Mouse (Mus musculus): Measurements from ENCODE around the gene Gm21976. TPM values are rescaled to one million over a fixed set of nuclear protein-coding genes. Genes with fewer than 3 reads are reported as not detected.

The Gm21976 gene
- polyA plus RNA-seq, 1 experiment from 2014 or later: not detected

DNA sequence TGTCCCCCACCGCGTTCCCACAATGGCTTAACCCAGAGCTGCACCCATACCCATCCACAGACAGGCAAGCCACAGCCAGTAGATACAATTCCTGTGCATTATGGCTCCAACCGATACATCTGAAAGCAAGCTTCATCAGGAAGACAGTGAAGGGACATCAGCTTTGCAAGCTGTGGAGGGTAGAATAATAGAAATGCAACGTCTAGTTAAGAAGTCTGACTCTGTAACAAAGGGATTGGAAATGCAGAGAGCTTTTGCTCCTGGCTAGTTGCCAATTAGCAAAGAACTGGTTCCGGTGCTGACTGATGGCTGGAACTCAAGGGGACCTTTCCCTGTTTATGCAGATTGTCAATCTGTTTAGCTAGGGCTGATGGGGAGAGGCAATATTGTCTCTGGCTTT, 26.7 kb downstream of the Gm21976 start:
- no peaks in the 10 kb centered on the region for H3K9me3 ChIP-seq
- no peak for ATAC-seq (ENCODE audit: low FRiP score, low read depth)
- no peak overlapping the region for H3K27ac ChIP-seq
- H3K4me2 ChIP-seq (replicated peaks): no peak overlapping the region
- peaks cover 35% of the 10 kb centered on the region for H3K36me3 ChIP-seq
- H3K27me3 ChIP-seq (replicated peaks): no peaks in the 10 kb centered on the region
- no peaks in the 10 kb centered on the region for H3K4me1 ChIP-seq
- 44% methylated on average over 5 of the region's 5 CpGs for WGBS
- H3K4me3 ChIP-seq: no peak overlapping the region
- H3K9ac ChIP-seq: no peak overlapping the region

DNA sequence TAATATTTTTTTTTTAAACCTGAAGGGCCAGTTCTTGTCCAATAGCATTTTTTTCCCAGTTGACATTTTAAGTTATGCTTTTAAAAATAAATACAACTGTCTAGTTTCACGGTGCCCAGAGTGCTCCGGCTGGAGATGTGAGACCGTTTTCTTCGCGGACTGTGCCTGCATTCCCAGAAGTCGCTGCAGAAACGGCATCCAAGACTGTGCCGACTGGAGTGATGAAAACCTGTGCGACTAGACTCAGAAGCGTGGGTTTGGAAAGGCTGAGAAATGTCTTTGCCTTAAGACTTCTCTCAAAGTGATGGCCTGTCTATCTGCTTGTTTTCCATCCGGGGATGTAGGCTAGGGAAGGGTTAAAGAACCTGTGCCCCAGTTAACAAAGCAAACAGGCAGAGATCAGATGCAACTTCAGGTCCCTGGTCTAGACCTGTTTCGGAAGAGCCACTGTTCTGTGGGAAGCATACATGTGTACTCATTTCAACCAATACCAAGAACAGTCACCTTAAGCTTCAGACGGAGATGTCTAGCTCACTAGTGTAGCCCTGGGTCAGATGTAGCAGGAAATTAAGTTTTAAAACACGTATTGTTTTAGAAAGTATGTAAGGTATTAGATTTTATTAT, 27.3 kb downstream of the Gm21976 start:
- Histone ChIP-seq H3K36me3 (peaks cover 41% of the 10 kb centered on the region), H3K9me3 (no peaks in the 10 kb centered on the region), H3K4me2 (replicated peaks) (no peak overlapping the region), H3K4me1 (no peaks in the 10 kb centered on the region), H3K9ac (no peak overlapping the region), H3K4me3 (no peak overlapping the region), H3K27ac (no peak overlapping the region), H3K27me3 (replicated peaks) (no peaks in the 10 kb centered on the region)
- no peak for ATAC-seq (ENCODE audit: low FRiP score, low read depth)
- WGBS: 60% methylated on average over 14 of the region's 14 CpGs

DNA sequence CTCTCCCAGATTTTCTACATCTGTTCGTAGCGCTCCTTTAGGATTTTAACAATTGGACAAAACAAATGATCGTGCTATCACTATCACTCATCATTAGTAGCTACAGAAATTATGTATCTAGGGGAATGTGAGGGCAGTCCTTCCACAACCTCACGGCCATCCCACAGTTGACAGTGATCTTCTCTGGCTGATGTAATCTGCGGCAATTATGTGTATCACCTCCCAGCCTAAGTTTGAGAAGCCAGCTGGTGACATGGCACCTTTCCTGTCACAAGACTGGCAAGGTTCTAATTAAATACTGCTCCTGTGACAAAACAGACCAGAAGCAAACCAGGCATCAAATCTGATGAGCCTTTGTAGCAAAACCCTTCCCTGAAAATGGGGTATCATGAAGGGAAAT, 28.3 kb downstream of the Gm21976 start:
- H3K27me3 ChIP-seq (replicated peaks): no peaks in the 10 kb centered on the region
- H3K27ac ChIP-seq: no peak overlapping the region
- H3K36me3 ChIP-seq: peaks cover 49% of the 10 kb centered on the region
- 86% methylated on average over 5 of the region's 5 CpGs for WGBS
- H3K9me3 ChIP-seq: no peaks in the 10 kb centered on the region
- H3K4me3 ChIP-seq: no peak overlapping the region
- ATAC-seq (ENCODE audit: low FRiP score, low read depth): no peak
- no peaks in the 10 kb centered on the region for H3K4me1 ChIP-seq
- H3K4me2 ChIP-seq (replicated peaks): no peak overlapping the region
- H3K9ac ChIP-seq: no peak overlapping the region

DNA sequence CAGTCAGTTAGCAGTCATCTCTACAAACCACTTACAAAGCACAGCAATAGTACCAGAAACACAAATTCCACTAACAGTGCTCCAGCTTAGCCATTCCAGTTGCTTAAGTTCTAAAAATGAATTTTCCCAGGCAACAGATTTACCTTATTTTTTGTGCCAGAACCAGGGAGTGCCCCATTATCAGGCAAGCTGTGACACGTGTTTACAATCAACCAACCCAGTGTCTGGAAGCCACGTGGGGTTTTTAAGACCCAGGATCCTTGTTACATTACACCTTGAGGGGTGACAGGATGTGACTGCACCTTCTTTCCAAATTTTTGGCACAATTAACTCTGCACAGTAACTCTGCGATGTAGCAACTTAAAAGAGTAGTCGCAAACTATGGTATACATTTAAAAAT, 29.0 kb downstream of the Gm21976 start:
- no peaks in the 10 kb centered on the region for H3K9me3 ChIP-seq
- H3K4me3 ChIP-seq: no peak overlapping the region
- ATAC-seq (ENCODE audit: low FRiP score, low read depth): no peak
- peaks cover 54% of the 10 kb centered on the region for H3K36me3 ChIP-seq
- no peak overlapping the region for H3K4me2 ChIP-seq (replicated peaks)
- H3K27me3 ChIP-seq (replicated peaks): no peaks in the 10 kb centered on the region
- WGBS: 92% methylated on average over 4 of the region's 4 CpGs
- H3K27ac ChIP-seq: no peak overlapping the region
- no peaks in the 10 kb centered on the region for H3K4me1 ChIP-seq
- H3K9ac ChIP-seq: no peak overlapping the region

DNA sequence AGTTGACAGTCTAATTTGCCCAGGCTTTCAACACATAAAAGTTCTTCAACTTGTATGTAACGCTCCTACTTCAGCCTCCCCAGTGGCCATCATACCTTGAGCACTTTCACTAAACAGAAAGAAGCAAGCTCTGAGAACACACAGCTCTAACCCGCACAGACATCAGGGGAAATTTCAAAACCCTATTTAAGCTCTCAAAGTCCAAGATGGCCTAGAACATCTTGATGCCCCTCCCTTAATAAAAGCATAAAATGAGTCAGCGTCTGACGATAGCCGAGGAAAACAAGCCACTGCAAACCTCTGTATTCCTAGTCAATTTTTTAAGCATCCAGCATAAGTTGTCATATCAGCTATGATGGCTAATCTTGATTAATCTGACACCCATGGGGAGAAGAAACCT, 31.9 kb downstream of the Gm21976 start:
- 95% methylated on average over 5 of the region's 5 CpGs for WGBS
- Histone ChIP-seq H3K4me2 (replicated peaks) (no peak overlapping the region), H3K27ac (no peak overlapping the region), H3K9ac (no peak overlapping the region), H3K36me3 (peaks cover 61% of the 10 kb centered on the region), H3K9me3 (no peaks in the 10 kb centered on the region), H3K4me3 (no peak overlapping the region), H3K4me1 (peaks cover 12% of the 10 kb centered on the region), H3K27me3 (replicated peaks) (no peaks in the 10 kb centered on the region)
- ATAC-seq (ENCODE audit: low FRiP score, low read depth): no peak

DNA sequence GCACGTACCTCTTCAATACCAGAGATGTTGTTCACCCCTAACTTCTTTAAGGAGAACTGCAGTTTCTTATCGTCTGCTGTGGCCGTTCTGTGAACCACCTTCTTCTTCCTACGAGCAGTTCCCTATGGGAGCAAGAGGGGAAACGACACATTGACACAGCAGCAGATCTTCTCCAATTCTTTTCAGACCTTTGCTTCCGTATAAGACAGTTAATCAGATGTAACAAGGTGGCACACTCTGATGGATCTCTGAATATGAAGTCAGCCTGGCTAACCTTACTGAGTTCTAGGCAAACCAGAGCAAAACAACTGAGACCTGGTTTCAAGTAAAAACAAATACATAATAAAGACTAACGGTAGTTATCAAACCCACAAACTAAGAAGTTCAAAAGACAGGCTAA, 33.9 kb downstream of the Gm21976 start:
- peaks cover 50% of the 10 kb centered on the region for H3K36me3 ChIP-seq
- H3K4me2 ChIP-seq (replicated peaks): no peak overlapping the region
- no peaks in the 10 kb centered on the region for H3K27me3 ChIP-seq (replicated peaks)
- no peaks in the 10 kb centered on the region for H3K9me3 ChIP-seq
- WGBS: 80% methylated on average over 7 of the region's 7 CpGs
- ATAC-seq (ENCODE audit: low FRiP score, low read depth): no peak
- H3K27ac ChIP-seq: no peak overlapping the region
- no peak overlapping the region for H3K4me3 ChIP-seq
- H3K9ac ChIP-seq: no peak overlapping the region
- H3K4me1 ChIP-seq: peaks cover 12% of the 10 kb centered on the region

DNA sequence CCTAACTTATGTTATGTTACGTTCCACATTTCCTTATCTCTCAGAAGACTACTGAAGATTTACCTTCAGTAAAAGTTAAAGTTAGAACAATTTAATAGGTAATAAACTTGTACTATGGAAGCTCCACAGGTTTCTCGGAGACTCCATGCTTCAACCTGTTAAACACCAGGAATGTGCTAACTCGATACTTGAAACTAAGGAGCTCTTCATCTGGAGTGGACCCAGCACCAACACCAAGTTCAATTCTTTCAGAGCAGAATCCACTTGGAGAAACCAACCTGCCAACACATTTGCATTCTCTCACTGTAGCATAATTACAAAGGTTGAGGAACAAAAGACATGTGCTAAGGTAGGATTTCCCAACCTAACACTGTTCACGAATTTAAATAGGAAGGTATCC, 35.4 kb downstream of the Gm21976 start:
- Histone ChIP-seq H3K4me1 (peaks cover 12% of the 10 kb centered on the region), H3K27ac (no peak overlapping the region), H3K9me3 (no peaks in the 10 kb centered on the region), H3K4me2 (replicated peaks) (peak overlapping the region; percentile 73), H3K9ac (no peak overlapping the region), H3K36me3 (peaks cover 38% of the 10 kb centered on the region), H3K27me3 (replicated peaks) (no peaks in the 10 kb centered on the region), H3K4me3 (no peak overlapping the region)
- ATAC-seq (ENCODE audit: low FRiP score, low read depth): no peak
- 81% methylated on average over 4 of the region's 4 CpGs for WGBS

DNA sequence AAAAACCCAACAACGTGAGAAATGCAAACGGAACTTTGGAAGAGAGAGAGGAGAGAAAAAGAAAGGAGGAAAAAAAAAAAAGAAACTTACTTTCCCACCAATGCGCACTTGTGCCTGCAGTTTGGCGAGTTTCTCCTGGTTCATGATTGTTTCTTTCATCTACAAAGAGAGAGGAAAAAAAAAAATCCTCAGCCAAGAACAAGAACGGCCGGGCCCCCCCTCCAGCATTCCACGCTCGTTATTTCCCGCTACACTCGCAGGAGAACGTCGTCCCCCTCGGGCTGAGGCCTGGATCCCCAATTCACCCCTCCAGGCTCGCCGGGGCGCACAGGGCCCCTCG, 36.4 kb downstream of the Gm21976 start:
- Histone ChIP-seq H3K27ac (peak overlapping the region; percentile 67; the same call in 1 of the 2 replicates), H3K27me3 (replicated peaks) (no peaks in the 10 kb centered on the region), H3K4me1 (peaks cover 12% of the 10 kb centered on the region), H3K9me3 (no peaks in the 10 kb centered on the region), H3K4me3 (peak overlapping the region; percentile 85), H3K36me3 (peaks cover 28% of the 10 kb centered on the region), H3K4me2 (replicated peaks) (peak overlapping the region; percentile 73), H3K9ac (peak overlapping the region; percentile 94)
- 0% methylated on average over 17 of the region's 17 CpGs for WGBS
- ATAC-seq (ENCODE audit: low FRiP score, low read depth): no peak

DNA sequence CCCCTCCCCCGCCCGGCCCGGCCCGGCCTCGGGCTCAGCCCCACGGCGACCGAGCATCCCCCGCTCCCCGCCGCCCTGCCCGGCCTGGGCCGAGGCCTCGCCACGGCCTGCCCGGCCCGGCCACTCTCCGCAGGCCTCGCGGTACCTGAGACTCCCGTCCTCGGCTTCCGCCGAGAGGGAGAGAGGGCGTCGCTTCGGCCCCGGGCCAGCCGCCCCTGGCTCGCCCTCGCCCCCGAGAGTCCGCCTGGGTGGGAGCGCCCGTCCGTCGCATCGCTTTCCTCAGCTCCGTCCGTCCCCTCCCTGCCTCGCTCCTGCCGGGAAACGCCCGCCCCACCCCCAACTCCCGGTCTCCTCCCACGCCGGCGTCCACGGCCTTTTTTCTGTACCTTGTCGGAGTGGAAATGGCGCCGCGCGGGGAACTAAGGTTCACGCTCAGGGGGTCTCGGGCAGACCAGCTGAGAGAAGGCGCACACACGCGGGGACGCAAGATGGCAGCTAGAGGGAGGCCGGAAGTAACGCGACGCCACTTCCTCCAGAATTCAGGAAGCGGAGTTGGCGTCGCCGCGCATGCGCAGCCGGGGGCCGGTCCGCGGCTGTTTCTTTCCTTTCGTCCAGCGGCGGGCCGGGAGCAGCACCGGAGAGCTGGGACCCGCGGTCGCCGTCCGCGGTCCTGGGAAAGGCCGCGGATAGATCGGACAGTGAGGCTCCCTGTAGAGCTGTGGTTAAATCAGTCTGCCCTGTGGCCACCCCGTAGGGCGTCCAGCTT, 37.0 kb downstream of the Gm21976 start, which contains the start of gene Btf3:
Btf3 (minus strand) TSS at position 527 of the 766 bp plus-strand sequence.
- H3K36me3 ChIP-seq: peaks cover 23% of the 10 kb centered on the region
- ATAC-seq (ENCODE audit: low FRiP score, low read depth): peak; percentile 93
- H3K9ac ChIP-seq: peak within 1 kb of the TSS; percentile 94
- WGBS: under 1% methylated on average over 77 of the region's 90 CpGs
- peak within 1 kb of the TSS; percentile 73 for H3K4me2 ChIP-seq (replicated peaks)
- peak within 1 kb of the TSS; percentile 85 for H3K4me3 ChIP-seq
- H3K9me3 ChIP-seq: no peaks in the 10 kb centered on the region
- H3K27ac ChIP-seq: peak within 1 kb of the TSS; percentile 67
- peaks cover 12% of the 10 kb centered on the region for H3K4me1 ChIP-seq
- H3K27me3 ChIP-seq (replicated peaks): no peaks in the 10 kb centered on the region

DNA sequence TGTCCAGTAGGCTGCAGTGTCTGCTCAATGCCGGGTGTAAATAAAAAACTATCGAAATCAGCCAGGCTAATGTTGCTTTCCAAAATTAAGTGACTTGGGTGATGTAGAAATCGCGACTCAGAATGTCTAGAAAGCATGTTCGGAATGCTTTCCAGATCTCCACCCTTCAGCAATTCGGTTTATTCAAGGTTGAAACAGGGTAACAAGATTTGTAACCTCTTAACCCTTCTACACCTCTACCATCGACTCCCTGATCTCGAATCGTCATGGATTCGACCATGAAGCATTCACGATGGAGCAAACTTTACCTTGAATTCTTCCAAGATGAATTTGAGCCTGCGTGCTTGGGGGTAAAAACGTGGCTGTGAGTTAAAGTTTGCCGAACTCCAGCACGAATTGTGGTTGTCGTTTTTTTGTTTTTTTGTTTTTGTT, 37.6 kb downstream of the Gm21976 start:
- H3K27me3 ChIP-seq (replicated peaks): no peaks in the 10 kb centered on the region
- H3K27ac ChIP-seq: peak overlapping the region; percentile 54; the same call in 1 of the 2 replicates
- H3K4me2 ChIP-seq (replicated peaks): peak overlapping the region; percentile 73
- H3K4me3 ChIP-seq: peak overlapping the region; percentile 85
- no peak for ATAC-seq (ENCODE audit: low FRiP score, low read depth)
- WGBS: 2% methylated on average over 16 of the region's 16 CpGs
- H3K4me1 ChIP-seq: peaks cover 12% of the 10 kb centered on the region
- peaks cover 17% of the 10 kb centered on the region for H3K36me3 ChIP-seq
- no peaks in the 10 kb centered on the region for H3K9me3 ChIP-seq
- H3K9ac ChIP-seq: peak overlapping the region; percentile 94

DNA sequence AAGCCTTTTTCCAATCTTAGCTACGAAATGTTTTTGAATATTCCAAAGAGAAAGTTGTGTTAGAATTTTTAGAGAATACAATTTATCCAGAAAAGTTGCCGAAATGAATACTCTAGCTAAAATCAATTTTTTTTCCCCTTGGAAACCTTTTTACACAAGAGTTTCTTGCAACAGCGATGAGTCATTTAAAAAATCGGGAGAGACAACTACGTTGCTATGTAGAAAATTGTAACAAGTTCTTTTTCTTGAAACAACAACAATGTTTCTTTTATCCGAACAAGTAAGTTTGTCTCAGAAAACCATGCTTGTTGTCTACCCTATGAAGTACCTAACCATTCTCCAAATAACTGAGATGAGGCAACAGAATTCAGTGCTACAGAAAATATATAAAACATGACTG, 38.2 kb downstream of the Gm21976 start:
- Histone ChIP-seq H3K27me3 (replicated peaks) (no peaks in the 10 kb centered on the region), H3K4me2 (replicated peaks) (peak overlapping the region; percentile 73; the same call in 1 of the 2 replicates), H3K36me3 (peaks cover 13% of the 10 kb centered on the region), H3K4me1 (peaks cover 12% of the 10 kb centered on the region), H3K27ac (no peak overlapping the region), H3K4me3 (no peak overlapping the region), H3K9ac (no peak overlapping the region), H3K9me3 (no peaks in the 10 kb centered on the region)
- 93% methylated on average over 6 of the region's 6 CpGs for WGBS
- ATAC-seq (ENCODE audit: low FRiP score, low read depth): no peak

DNA sequence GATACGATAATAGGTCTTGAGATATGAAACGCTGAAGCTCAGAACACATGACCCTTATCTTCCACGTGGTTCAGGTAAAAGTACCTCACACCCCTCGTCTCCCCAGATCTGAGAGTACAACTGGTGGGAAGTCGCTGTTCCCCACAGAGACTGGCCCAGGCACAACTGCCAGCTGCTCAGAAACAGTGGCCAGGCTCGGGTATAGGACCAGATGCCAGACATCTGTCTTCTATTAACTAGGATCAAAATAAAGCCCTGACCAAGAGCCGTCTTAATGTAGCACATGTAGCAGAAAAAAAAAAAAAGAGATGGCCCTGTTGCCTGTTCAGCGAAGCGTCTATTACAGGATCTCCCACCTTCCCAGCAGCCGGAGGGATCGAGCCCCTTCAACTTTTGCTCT, 45.3 kb downstream of the Gm21976 start:
- no peaks in the 10 kb centered on the region for H3K27me3 ChIP-seq (replicated peaks)
- 79% methylated on average over 11 of the region's 11 CpGs for WGBS
- no peak overlapping the region for H3K4me3 ChIP-seq
- no peak overlapping the region for H3K9ac ChIP-seq
- no peaks in the 10 kb centered on the region for H3K9me3 ChIP-seq
- no peaks in the 10 kb centered on the region; the same call in 1 of the 2 replicates for H3K36me3 ChIP-seq
- no peak for ATAC-seq (ENCODE audit: low FRiP score, low read depth)
- H3K27ac ChIP-seq: no peak overlapping the region
- H3K4me2 ChIP-seq (replicated peaks): no peak overlapping the region
- H3K4me1 ChIP-seq: no peaks in the 10 kb centered on the region

Data from neural tube, embryonic 12.5 days (tissue).